Comparison of ENCODE assay signal across 10 mouse cellular contexts in the genomic region with DNA sequence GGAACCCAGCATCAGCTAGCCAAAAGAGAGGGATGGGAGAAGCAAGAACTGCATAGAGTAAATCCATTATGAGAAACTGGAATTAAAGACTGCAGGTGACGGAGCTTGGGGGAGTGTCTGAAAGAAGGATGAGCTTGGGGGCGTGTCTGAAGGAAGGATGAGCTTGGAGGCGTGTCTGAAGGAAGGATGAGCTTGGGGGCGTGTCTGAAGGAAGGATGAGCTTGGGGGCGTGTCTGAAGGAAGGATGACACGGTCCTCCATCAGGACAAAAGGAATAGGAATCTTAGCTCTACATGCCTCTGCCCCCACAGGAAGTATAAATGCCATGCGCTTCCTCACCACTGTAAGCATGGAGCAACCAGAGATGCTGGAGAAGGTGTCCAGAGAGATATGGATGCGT. TPM values are rescaled to one million over a fixed set of nuclear protein-coding genes. Genes with fewer than 3 reads are reported as not detected.
A peak's percentile ranks its signal among the peaks of the same experiment; 100 is the strongest.
DNase-seq lines count a peak whose midpoint lies in the region; ATAC-seq lines count a peak whose summit lies in the region.
"Had no signal": no experiment of that assay in that cellular context is flagged by ENCODE, and none has a peak within 500 bp of the region (broad histone marks: within the 10 kb centered on the region; RNA-seq: fewer than 3 reads in every experiment).

No protein-coding gene starts in this region.

- H3K4me3 ChIP-seq in forebrain, embryonic 13.5 days, result no peak overlapping the region
- no peak overlapping the region for H3K4me3 ChIP-seq in forebrain, embryonic 11.5 days (ENCODE audit: low read depth, low read length)
- H3K4me3 ChIP-seq in kidney, embryonic 16.5 days (ENCODE audit: low read length), result peak overlapping the region; percentile 24
- H3K4me3 ChIP-seq in midbrain, embryonic 15.5 days, result peak overlapping the region; percentile 17
- H3K4me3 ChIP-seq: embryonic facial prominence, embryonic 12.5 days; midbrain, embryonic 12.5 days had no signal

- 0 out of 2 replicates have a peak, but pooled peaks have one; percentile 6 for ATAC-seq in forebrain, embryonic 13.5 days
- no peak for ATAC-seq in forebrain, embryonic 11.5 days (replicated peaks; ENCODE audit: low FRiP score)
- ATAC-seq in erythroblast, adult 5-6 weeks (replicated peaks; ENCODE audit: low FRiP score, poor library complexity, severe bottlenecking), result 0 out of 2 replicates have a peak, but pooled peaks have one; percentile 29
- no peak for ATAC-seq in kidney, embryonic 16.5 days (ENCODE audit: low FRiP score, low TSS enrichment)
- ATAC-seq in midbrain, embryonic 15.5 days (replicated peaks), result peak; percentile 12; the same call in 1 of the 2 replicates

- no peak for DNase-seq in forebrain, embryonic 11.5 days (ENCODE audit: low spot score)
- DNase-seq in right cerebral cortex, adult 2 months (ENCODE audit: low spot score in 2 of 2), result no peak
- DNase-seq in frontal cortex, postnatal 10 days (ENCODE audit: low spot score in 2 of 2), result no peak
- DNase-seq in frontal cortex, adult 2 months (ENCODE audit: extremely low spot score in 1 of 2, low spot score in 1 of 2), result no peak

- H3K4me2 ChIP-seq in forebrain, embryonic 13.5 days, result 0 out of 2 replicates have a peak overlapping the region, but pooled peaks have one; percentile 9
- H3K4me2 ChIP-seq in forebrain, embryonic 11.5 days (ENCODE audit: low read depth, low read length, severe bottlenecking), result no peak overlapping the region
- H3K4me2 ChIP-seq in kidney, embryonic 16.5 days (replicated peaks; ENCODE audit: low read depth, low read length), result peak overlapping the region; percentile 28
- peak overlapping the region; percentile 26 for H3K4me2 ChIP-seq in midbrain, embryonic 15.5 days

- H3K9me3 ChIP-seq in forebrain, embryonic 13.5 days (replicated peaks), result no peaks in the 10 kb centered on the region
- H3K9me3 ChIP-seq in forebrain, embryonic 11.5 days (ENCODE audit: control insufficient read depth, low read length), result no peaks in the 10 kb centered on the region
- H3K9me3 ChIP-seq in kidney, embryonic 16.5 days (ENCODE audit: low read length), result no peaks in the 10 kb centered on the region
- H3K9me3 ChIP-seq in midbrain, embryonic 15.5 days, result no peaks in the 10 kb centered on the region
- H3K9me3 ChIP-seq: embryonic facial prominence, embryonic 12.5 days; midbrain, embryonic 12.5 days had no signal

- H3K27me3 ChIP-seq in forebrain, embryonic 13.5 days, result peaks cover 8% of the 10 kb centered on the region; the same call in 1 of the 2 replicates
- peaks cover 7% of the 10 kb centered on the region for H3K27me3 ChIP-seq in forebrain, embryonic 11.5 days (ENCODE audit: control insufficient read depth, insufficient read depth, low read length)
- no peaks in the 10 kb centered on the region for H3K27me3 ChIP-seq in kidney, embryonic 16.5 days (ENCODE audit: insufficient read depth, low read length)
- H3K27me3 ChIP-seq in midbrain, embryonic 15.5 days (replicated peaks), result 0 out of 2 replicates have a peak, but pooled peaks cover 6% of the 10 kb centered on the region

- H3K4me1 ChIP-seq in forebrain, embryonic 13.5 days, result peaks cover 6% of the 10 kb centered on the region; the same call in 1 of the 2 replicates
- H3K4me1 ChIP-seq in forebrain, embryonic 11.5 days (replicated peaks; ENCODE audit: control insufficient read depth, insufficient read depth, low read length), result no peaks in the 10 kb centered on the region; the same call in 1 of the 2 replicates
- no peaks in the 10 kb centered on the region for H3K4me1 ChIP-seq in kidney, embryonic 16.5 days (ENCODE audit: insufficient read depth, low read length)
- peaks cover 6% of the 10 kb centered on the region for H3K4me1 ChIP-seq in midbrain, embryonic 15.5 days
- H3K4me1 ChIP-seq: embryonic facial prominence, embryonic 12.5 days; midbrain, embryonic 12.5 days had no signal

- 9% methylated on average over 8 of the region's 8 CpGs for WGBS in forebrain, embryonic 13.5 days
- WGBS in forebrain, embryonic 11.5 days, result 5% methylated on average over 8 of the region's 8 CpGs
- 9% methylated on average over 8 of the region's 8 CpGs for WGBS in kidney, embryonic 16.5 days
- WGBS in midbrain, embryonic 15.5 days, result 12% methylated on average over 8 of the region's 8 CpGs

- H3K9ac ChIP-seq in forebrain, embryonic 13.5 days, result no peak overlapping the region
- no peak overlapping the region for H3K9ac ChIP-seq in forebrain, embryonic 11.5 days (ENCODE audit: low read length)
- H3K9ac ChIP-seq in kidney, embryonic 16.5 days (replicated peaks; ENCODE audit: low read length), result no peak overlapping the region
- no peak overlapping the region for H3K9ac ChIP-seq in midbrain, embryonic 15.5 days
- H3K9ac ChIP-seq: embryonic facial prominence, embryonic 12.5 days; midbrain, embryonic 12.5 days had no signal

- no peak overlapping the region for H3K27ac ChIP-seq in forebrain, embryonic 13.5 days
- H3K27ac ChIP-seq in forebrain, embryonic 11.5 days (ENCODE audit: low read depth, low read length), result no peak overlapping the region
- H3K27ac ChIP-seq in kidney, embryonic 16.5 days (ENCODE audit: low read length), result no peak overlapping the region
- no peak overlapping the region for H3K27ac ChIP-seq in midbrain, embryonic 15.5 days
- H3K27ac ChIP-seq: embryonic facial prominence, embryonic 12.5 days; midbrain, embryonic 12.5 days had no signal

- no peaks in the 10 kb centered on the region for H3K36me3 ChIP-seq in forebrain, embryonic 13.5 days (ENCODE audit: poor library complexity, severe bottlenecking)
- no peaks in the 10 kb centered on the region for H3K36me3 ChIP-seq in forebrain, embryonic 11.5 days (ENCODE audit: control insufficient read depth, insufficient read depth, low read length)
- no peaks in the 10 kb centered on the region for H3K36me3 ChIP-seq in kidney, embryonic 16.5 days (ENCODE audit: insufficient read depth, low read length)
- H3K36me3 ChIP-seq in midbrain, embryonic 15.5 days (replicated peaks), result no peaks in the 10 kb centered on the region
- H3K36me3 ChIP-seq: embryonic facial prominence, embryonic 12.5 days; midbrain, embryonic 12.5 days had no signal

RNA-seq across cellular contexts. Expression of gene Gstk1, which starts 1.4 kb away (rescaled TPM):
- polyA plus RNA-seq in forebrain, embryonic 13.5 days (2015; fragmentation: Nextera tagmentation; extraction: Ambion mirVana), result 13.2 and 14.8 TPM in 2 replicates
- 15.2 and 18.4 TPM in 2 replicates for polyA plus RNA-seq in forebrain, embryonic 11.5 days (2014; fragmentation: Nextera tagmentation; extraction: Ambion mirVana)
- total RNA-seq in erythroblast, adult 5-6 weeks (2015; ENCODE audit: low replicate concordance), result 8.4 TPM in 1 of 2 replicates, not detected in the other
- 2.0 TPM in 1 of 2 replicates, not detected in the other for total RNA-seq in erythroblast, adult 5-6 weeks (2017; ENCODE audit: low replicate concordance)
- 36.7 and 37.8 TPM in 2 replicates for polyA plus RNA-seq in kidney, embryonic 16.5 days (2015; fragmentation: Nextera tagmentation; extraction: Ambion mirVana)
- polyA plus RNA-seq in midbrain, embryonic 15.5 days (2015; fragmentation: Nextera tagmentation; extraction: Ambion mirVana), result 8.7 and 10.1 TPM in 2 replicates
- polyA plus RNA-seq in frontal cortex, adult 2 months (2012; rRNA removed), result 25.6 and 25.7 TPM in 2 replicates

RNA-seq across cellular contexts. Expression of gene Tmem139, which starts 14.6 kb away (rescaled TPM):
- 0.19 TPM in 1 of 2 replicates, not detected in the other for polyA plus RNA-seq in forebrain, embryonic 13.5 days (2015; fragmentation: Nextera tagmentation; extraction: Ambion mirVana)
- polyA plus RNA-seq in forebrain, embryonic 11.5 days (2014; fragmentation: Nextera tagmentation; extraction: Ambion mirVana), result 0.55 TPM in 1 of 2 replicates, not detected in the other
- total RNA-seq in erythroblast, adult 5-6 weeks (2015; ENCODE audit: low replicate concordance), result not detected in 2 replicates
- not detected in 2 replicates for total RNA-seq in erythroblast, adult 5-6 weeks (2017; ENCODE audit: low replicate concordance)
- 4.6 and 4.9 TPM in 2 replicates for polyA plus RNA-seq in kidney, embryonic 16.5 days (2015; fragmentation: Nextera tagmentation; extraction: Ambion mirVana)
- polyA plus RNA-seq in midbrain, embryonic 15.5 days (2015; fragmentation: Nextera tagmentation; extraction: Ambion mirVana), result not detected in 2 replicates
- polyA plus RNA-seq in frontal cortex, adult 2 months (2012; rRNA removed), result not detected in 2 replicates

RNA-seq across cellular contexts. Expression of gene Casp2, which starts 17.6 kb away (rescaled TPM):
- 62.7 and 73.9 TPM in 2 replicates for polyA plus RNA-seq in forebrain, embryonic 13.5 days (2015; fragmentation: Nextera tagmentation; extraction: Ambion mirVana)
- 75.6 and 77.5 TPM in 2 replicates for polyA plus RNA-seq in forebrain, embryonic 11.5 days (2014; fragmentation: Nextera tagmentation; extraction: Ambion mirVana)
- 22.4 and 26.7 TPM in 2 replicates for total RNA-seq in erythroblast, adult 5-6 weeks (2015; ENCODE audit: low replicate concordance)
- total RNA-seq in erythroblast, adult 5-6 weeks (2017; ENCODE audit: low replicate concordance), result 32.1 and 38.9 TPM in 2 replicates
- polyA plus RNA-seq in kidney, embryonic 16.5 days (2015; fragmentation: Nextera tagmentation; extraction: Ambion mirVana), result 70.6 and 71.2 TPM in 2 replicates
- 45.9 and 47.7 TPM in 2 replicates for polyA plus RNA-seq in midbrain, embryonic 15.5 days (2015; fragmentation: Nextera tagmentation; extraction: Ambion mirVana)
- polyA plus RNA-seq in frontal cortex, adult 2 months (2012; rRNA removed), result 29.1 and 30.8 TPM in 2 replicates

RNA-seq across cellular contexts. Expression of gene Tas2r144, which starts 32.0 kb away (rescaled TPM):
- not detected in 2 replicates for polyA plus RNA-seq in forebrain, embryonic 13.5 days (2015; fragmentation: Nextera tagmentation; extraction: Ambion mirVana)
- not detected in 2 replicates for polyA plus RNA-seq in forebrain, embryonic 11.5 days (2014; fragmentation: Nextera tagmentation; extraction: Ambion mirVana)
- total RNA-seq in erythroblast, adult 5-6 weeks (2015; ENCODE audit: low replicate concordance), result not detected in 2 replicates
- total RNA-seq in erythroblast, adult 5-6 weeks (2017; ENCODE audit: low replicate concordance), result not detected in 2 replicates
- not detected in 2 replicates for polyA plus RNA-seq in kidney, embryonic 16.5 days (2015; fragmentation: Nextera tagmentation; extraction: Ambion mirVana)
- polyA plus RNA-seq in midbrain, embryonic 15.5 days (2015; fragmentation: Nextera tagmentation; extraction: Ambion mirVana), result not detected in 2 replicates
- not detected in 2 replicates for polyA plus RNA-seq in frontal cortex, adult 2 months (2012; rRNA removed)
- polyA plus RNA-seq: embryonic facial prominence, embryonic 12.5 days; midbrain, embryonic 12.5 days had no signal

RNA-seq across cellular contexts. Expression of gene Clcn1, which starts 39.3 kb away (rescaled TPM):
- 1.3 and 2.0 TPM in 2 replicates for polyA plus RNA-seq in forebrain, embryonic 13.5 days (2015; fragmentation: Nextera tagmentation; extraction: Ambion mirVana)
- 1.4 and 2.0 TPM in 2 replicates for polyA plus RNA-seq in forebrain, embryonic 11.5 days (2014; fragmentation: Nextera tagmentation; extraction: Ambion mirVana)
- not detected in 2 replicates for total RNA-seq in erythroblast, adult 5-6 weeks (2015; ENCODE audit: low replicate concordance)
- 2.0 and 8.5 TPM in 2 replicates for total RNA-seq in erythroblast, adult 5-6 weeks (2017; ENCODE audit: low replicate concordance)
- 0.17 and 0.29 TPM in 2 replicates for polyA plus RNA-seq in kidney, embryonic 16.5 days (2015; fragmentation: Nextera tagmentation; extraction: Ambion mirVana)
- polyA plus RNA-seq in midbrain, embryonic 15.5 days (2015; fragmentation: Nextera tagmentation; extraction: Ambion mirVana), result 1.7 and 2.6 TPM in 2 replicates
- polyA plus RNA-seq in frontal cortex, adult 2 months (2012; rRNA removed), result 9.0 and 9.1 TPM in 2 replicates

Comparison
In these comparisons a context has a peak if more than half of its experiments do, and no peak if none do; other contexts are left out.
1. ATAC-seq: peak in forebrain, embryonic 13.5 days (single experiment), erythroblast, adult 5-6 weeks (single experiment) and midbrain, embryonic 15.5 days (single experiment); none in forebrain, embryonic 11.5 days (single experiment) and kidney, embryonic 16.5 days (single experiment).
2. H3K4me3 ChIP-seq: peak in kidney, embryonic 16.5 days (single experiment) and midbrain, embryonic 15.5 days (single experiment); none in forebrain, embryonic 13.5 days (single experiment) and forebrain, embryonic 11.5 days (single experiment).